Mouse (Mus musculus): ENCODE measurements around the gene Prnp.

DNA sequence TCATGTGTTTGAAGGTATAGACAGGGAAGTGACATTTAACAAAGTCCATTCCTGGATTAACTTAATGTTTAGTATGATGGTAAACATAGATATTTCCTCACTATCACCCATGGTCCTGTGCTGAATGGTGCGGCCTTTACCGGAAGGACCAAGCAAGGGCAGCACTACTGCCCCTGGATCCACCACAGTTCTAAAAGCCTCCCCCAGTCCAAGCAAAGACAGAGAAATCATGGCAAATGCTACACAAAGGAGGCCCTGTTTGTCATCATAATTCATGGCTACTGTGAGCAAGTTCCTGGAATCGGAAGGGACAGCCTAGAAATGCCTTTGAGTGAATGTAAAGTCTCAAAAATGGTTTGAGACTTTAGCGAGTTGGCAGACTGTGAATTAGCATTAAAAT, 13.7 kb upstream of the Prnp start:
- TF ChIP-seq GATA1 (IDR thresholded peaks at IDR 0.05; ENCODE audit: borderline replicate concordance, low read length), result no peak
- TF ChIP-seq FLI1 (IDR thresholded peaks at IDR 0.05; ENCODE audit: low read length), result no peak

Measured in megakaryocyte, embryonic 14.5 days (primary cell).